Mouse (Mus musculus) spleen, adult 2 months (tissue): ENCODE data around the gene Cmtm8.

Experiments used
- CTCF ChIP-seq: fragments of 200-500 bp; IDR thresholded peaks from 2 replicates; pipeline ENCODE4 v1.5.1; 2011; ENCODE audit warnings: mild to moderate bottlenecking, inconsistent platforms; ENCODE audit not compliant: insufficient read depth, insufficient read length, insufficient replicate concordance; ENCODE audit errors: extremely low read depth
- POLR2A ChIP-seq: fragments of 200-500 bp; IDR thresholded peaks from 2 replicates; pipeline ENCODE4 v1.6.1; 2011; ENCODE audit warnings: low read depth, low read length, inconsistent platforms

DNA sequence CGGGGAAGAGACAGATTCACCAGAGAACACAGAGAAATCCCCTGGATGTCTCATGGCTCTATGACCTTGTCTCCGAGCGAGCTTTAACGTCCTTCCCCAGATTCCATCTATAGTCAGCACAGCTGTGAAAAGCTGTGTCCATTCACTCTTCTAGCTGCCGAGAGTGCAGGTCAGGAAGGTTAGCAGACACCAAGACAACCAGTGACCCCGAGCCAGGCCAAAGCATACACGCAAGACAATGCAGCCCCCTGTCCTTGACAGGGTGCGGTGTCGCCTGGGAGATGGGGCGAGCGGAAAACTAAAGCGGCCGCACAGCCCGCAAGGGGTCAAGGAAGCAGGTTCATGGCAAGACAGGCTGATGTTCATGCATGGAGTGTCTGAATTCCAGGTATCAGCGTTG lies 42.7 kb downstream of the Cmtm8 start:
- no peak for TF ChIP-seq POLR2A
- TF ChIP-seq CTCF, result no peak
